Mouse (Mus musculus): ENCODE results near the gene Taok3.

Taok3 gene

DNA sequence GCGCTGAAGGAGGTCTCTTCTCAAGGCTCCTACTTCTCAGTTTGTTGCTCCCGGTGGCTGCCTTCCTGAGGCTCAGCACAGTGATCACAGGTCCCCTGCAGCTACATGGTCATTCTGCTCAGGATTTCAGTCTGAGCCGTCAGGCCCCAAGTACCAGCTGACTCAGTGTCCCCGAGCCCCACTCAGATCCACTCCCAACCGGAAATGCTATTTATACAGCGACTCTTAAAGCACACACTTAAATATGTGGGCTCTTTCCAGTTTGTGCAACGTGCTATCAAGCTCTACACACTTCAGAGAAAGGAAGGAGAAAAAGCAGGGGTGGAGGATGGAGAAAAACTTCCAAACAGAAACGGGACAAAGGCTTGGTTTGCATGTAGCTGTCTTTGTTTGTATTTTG is 56.0 kb downstream of the Taok3 start:
- CTCF ChIA-PET, result interaction anchor here (0.5 kb wide), 1 partner anchor 10 kb away, joined by 3 read pairs; no protein-coding TSS in a partner anchor

DNA sequence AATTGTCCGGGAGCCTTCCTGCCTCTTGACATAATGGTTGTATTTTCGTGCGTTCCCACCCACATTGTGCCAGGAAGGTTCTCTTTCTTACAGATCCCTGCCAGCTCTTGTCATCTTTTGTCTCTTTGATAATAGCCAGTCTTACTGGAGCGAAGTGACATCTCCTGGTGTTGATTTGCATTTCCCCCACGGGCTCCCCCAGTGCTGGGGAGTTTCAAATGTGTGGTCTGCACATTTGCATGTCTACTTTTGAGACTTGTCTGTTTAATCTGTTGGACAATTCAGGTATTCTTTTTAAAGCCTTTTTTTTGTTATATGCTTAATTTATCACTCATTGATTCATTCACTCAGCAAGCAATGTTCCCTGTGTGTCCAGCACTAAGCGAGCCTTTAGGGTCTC is 58.1 kb downstream of the Taok3 start:
- CTCF ChIA-PET, result no interaction called here

DNA sequence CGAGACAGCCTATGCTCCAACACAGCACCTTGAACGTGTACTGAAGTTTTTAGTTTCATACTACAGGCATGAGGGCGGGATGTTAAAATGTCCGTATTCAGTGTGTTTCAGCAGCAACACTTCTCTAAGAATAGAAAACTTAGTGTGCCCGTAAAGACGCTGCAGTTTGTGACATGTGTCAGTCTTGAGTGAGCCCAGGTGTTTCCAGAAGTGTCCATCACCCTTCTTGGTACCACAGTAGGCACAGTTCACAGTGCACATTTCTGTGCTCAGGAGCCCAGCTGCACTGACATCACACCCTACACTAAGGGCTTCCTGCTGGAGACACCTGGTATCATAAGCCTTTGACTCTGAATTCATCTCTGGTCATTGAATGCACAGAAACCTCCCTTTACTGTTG is 58.6 kb downstream of the Taok3 start:
- CTCF ChIA-PET, result interaction anchor here (1.2 kb wide), 1 partner anchor 13 kb away, joined by 3 read pairs; no protein-coding TSS in a partner anchor

DNA sequence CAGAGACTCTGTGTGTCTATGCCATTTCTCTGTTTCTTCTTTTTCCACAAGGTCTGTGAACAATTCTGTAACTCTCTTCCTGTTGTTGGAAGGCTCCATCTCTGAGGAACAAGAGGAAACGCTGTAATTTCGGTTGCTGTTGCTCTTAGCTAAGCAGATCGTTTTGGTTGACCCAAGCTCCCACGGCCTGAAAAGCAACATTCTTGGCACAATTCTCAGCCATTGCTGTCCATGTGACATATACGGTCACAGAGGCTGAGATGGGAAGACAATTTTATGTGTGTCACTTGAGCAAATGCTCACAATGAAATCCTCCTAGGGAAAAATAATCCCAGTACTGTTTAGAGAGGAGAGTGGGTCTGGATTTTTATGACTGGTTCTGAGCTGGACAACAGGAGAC is 62.0 kb downstream of the Taok3 start:
- CTCF ChIA-PET, result interaction anchor here (0.6 kb wide), 1 partner anchor 36 kb away, joined by 12 read pairs; no protein-coding TSS in a partner anchor

DNA sequence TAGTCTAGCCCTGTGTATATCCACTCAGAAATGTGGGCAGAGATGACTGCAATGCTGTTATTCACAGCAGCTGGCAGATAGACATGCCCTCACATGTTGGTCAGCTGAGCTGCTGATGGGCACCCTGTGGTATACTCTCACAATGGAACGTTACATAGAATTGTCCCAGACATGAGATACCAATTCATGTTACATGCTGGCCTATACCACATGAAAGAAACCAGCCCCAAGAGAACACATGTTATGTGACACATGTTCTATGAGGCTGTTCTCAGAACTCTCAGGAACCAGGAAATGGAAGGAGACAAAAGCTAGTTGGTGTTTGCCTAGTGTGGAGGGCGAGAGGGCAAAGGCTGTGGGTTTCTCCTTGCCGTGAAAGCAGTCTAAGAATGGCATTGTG is 62.5 kb downstream of the Taok3 start:
- CTCF ChIA-PET, result interaction anchor here (0.6 kb wide), 1 partner anchor 36 kb away, joined by 12 read pairs; no protein-coding TSS in a partner anchor

DNA sequence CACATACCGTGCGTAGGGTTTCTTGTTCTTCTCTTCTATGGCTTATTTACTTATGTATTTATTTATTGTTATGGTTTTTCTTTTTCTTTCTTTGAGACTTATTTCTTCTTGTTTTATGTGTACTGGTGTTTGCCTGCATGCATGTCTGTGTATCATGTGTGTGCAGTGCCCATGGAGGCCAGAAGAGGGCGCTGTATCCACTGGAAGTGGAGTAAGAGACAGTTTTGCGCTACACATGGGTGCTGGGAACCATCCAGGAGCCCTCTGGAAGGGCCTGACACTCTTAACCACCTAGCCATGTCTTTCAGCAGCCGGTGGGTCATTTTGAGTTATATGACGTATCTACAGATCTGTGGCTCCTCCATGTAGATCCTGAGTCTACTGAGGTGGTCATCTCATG is 64.9 kb downstream of the Taok3 start:
- CTCF ChIA-PET, result no interaction called here

DNA sequence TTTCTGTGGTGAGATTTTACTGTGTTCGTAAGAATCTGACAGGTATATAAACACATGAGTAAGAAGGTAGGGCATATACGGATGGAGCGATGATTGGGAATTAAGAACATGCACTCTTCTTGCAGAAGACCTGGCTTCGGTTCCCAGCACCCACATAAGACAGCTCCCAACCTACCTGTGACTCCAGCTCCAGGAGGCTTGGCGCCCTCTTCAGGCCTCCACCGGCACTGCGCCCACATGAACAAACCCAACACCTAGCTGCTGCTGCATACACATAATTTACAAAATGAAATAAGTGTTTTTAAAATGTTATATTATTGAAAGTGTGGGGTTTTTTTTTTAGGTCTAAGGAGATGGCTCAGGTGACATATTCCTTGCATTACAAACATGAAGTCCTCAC is 65.7 kb downstream of the Taok3 start:
- CTCF ChIA-PET, result interaction anchor here (0.7 kb wide), 2 partner anchors 10 to 34 kb away, joined by 3 read pairs; no protein-coding TSS in a partner anchor

DNA sequence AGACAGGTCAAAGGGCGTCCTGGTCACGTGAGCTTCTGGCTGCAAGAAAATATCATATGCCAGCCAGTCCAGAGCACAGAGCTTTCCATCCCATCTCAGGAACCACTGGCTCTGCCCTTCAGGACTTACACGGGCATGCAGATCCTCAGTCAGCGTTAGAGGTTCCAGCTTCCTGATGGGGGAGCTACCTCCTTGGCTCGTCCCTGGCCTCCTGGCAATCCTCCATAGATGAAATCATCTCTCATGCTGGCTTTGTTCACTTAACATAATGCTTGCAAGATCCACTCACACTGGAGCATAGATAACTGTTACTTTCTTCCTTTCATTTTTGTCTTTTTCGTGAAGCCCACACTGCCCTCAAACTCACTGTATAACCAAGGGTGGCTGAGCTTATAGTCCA is 72.1 kb downstream of the Taok3 start:
- CTCF ChIA-PET, result interaction anchor here (1.2 kb wide), 1 partner anchor 13 kb away, joined by 3 read pairs; no protein-coding TSS in a partner anchor

DNA sequence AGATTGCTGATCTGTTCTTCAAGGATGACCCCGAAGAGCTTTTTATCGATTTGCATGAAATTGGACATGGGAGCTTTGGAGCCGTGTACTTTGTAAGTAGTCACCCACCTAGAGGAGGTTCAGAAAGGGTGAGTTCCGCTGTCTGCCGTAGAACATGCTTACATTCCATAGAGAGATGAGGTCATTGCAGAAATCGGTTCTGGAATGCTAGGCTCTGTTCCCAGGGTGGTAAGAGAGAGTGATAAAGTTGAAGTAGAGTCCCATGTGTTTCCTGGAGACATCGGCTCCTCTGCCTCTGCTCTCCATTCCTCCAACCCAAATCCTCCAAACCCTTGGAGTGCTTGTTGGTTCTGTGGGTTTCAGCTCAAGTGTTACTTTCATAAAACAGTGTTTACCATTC is 73.8 kb downstream of the Taok3 start:
- CTCF ChIA-PET, result no interaction called here

DNA sequence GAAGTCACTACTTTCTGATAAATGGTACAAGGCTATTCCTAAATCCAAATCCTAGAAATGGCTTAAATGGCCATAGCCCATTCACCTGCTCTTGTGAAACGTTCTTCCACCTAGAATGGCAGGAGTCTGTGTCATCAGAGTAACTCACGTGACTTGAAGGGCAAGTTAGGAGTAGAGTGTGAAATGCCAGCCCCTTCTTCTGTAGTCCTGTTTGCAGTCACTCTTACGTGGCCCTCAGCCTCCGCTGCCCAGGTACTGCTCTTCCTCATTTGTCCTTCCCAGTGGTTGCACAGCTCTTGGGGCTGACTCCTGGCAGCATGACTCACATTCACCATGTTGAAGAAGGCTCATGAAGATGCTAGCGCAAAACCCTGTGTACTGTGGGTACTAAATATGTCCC is 74.7 kb downstream of the Taok3 start:
- CTCF ChIA-PET, result no interaction called here

DNA sequence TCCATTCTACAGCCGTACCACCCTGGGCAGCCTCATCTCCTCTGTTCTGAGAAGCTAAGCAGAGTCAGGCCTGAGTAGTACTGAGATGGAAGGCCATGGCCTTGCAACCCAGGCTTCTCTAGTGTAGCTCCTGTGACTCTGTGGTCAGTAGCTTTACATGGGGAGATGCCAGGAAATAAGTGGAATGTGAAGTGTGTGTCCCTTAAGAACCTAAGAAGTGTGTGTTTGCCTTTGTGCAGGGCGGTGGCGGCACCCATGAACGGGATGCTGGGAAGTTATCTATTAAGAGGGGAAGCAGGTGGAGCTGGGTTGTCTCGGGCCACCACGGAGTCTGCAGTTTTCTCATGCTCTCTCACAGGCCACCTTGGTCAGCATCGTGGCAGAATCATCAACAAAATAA is 76.6 kb downstream of the Taok3 start:
- CTCF ChIA-PET, result no interaction called here

DNA sequence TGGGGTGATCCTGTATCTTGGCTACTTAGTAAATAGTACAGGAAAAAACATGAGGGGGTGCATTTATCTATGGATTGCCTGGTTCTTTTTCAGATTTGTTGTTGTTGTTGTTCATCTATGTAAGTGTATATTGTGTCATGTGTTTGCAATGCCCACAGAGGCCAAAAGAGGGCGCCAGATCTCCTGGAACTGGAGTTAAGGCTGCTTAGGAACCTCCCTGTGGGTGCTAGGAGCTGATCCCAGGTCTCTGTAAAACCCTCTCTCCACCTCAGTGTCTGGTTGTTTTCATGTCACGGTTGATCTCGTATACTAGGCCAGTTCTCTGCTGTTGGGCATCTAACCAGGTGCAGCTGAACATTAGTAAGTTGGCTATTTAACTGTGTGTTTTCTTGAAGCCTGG is 78.5 kb downstream of the Taok3 start:
- CTCF ChIA-PET, result no interaction called here

DNA sequence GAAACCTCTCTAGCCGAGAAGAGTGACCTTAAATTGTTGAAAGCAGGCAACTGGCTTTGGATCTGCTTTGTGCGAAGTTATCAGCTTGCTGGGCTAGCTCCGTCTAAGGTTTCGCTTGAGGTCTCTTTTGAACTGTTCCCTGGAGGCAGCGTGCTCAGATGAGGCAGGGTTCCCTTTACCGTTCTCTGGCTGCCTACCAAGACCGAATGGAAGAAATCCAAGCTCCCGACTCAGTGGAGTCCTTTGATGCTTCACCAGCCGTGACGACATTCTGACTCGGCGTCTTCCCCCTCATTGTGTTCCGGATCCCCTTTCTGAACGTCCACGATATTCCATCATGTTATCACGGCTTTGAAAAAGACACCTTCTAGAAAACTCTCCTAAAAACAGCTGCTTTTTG is 87.4 kb downstream of the Taok3 start:
- CTCF ChIA-PET, result no interaction called here

DNA sequence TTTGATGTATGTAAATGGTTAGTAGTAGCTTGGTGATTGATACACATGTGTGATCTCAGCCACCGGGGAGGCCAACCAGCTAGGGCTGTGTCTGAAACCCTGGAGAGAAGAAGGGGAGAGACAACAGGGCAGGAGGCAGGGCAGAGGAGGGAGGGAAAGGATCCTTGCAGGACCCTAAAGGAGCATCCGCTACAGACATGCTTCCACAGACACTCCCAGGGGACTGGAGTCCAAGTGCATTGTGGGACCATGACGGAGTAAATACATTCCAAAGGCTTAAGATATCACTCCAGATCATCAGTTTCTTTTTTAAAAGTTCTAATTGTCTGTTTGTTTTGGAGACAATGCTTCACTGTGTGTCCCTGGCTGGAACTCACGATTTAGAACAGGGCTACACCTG is 94.1 kb downstream of the Taok3 start:
- CTCF ChIA-PET, result no interaction called here

DNA sequence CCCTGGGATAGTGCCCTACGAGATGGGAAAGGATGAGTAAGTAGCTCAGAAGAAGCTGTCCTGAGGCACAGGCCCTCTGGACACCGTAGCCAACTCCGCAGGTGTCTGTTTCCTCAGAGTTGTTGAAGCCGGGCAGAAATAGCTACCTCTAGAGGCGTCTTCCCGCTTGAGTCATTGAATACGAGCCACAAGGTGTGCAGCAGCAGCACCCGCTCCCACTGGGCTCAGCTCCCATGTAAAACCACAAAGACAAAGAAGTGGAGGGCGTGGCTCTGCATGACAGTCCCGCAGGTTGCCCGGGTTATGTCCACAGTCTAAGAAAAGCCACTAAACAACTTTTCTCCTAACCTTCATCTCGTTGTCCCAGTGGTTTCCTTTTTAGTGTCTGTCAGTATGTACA is 111.1 kb downstream of the Taok3 start:
- CTCF ChIA-PET, result no interaction called here

DNA sequence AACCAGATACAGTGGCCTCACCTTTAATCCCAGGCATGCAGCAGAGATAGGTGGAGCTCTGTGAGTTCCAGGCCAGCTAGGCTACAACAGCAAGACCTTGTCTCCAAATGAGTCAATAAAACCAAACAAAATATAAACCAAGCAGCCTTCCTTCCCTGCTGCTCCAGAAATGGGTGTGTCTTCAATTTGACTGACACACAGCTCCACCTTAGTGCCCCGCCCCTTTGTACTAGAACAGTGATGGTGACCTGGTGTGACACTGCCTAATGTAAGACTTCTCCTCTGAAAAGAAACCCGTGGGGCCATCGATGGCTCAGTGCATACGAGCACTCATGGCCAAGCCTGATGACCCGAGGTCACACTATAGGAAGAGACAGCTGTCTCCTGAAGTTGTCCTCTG is 116.6 kb downstream of the Taok3 start:
- CTCF ChIA-PET, result no interaction called here

DNA sequence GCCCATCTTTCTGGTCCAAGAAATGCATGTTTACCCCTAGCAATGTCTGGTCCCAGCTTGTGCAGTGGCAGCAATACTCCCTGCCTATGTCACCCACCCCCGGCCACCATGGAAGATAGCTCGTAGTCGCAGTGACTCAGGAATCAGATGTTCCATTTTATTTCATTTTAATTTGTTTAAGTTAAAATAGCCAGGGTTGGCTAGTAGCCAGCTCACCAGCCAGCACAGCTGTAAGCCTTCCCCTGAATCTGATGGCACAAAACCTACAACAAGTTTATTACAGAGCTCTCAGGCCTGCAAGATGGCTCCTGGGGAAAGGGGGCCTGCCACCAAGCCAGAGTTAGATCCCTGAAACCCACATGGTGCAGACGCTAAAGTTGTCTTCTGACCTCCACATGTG is 119.2 kb downstream of the Taok3 start:
- CTCF ChIA-PET, result no interaction called here

DNA sequence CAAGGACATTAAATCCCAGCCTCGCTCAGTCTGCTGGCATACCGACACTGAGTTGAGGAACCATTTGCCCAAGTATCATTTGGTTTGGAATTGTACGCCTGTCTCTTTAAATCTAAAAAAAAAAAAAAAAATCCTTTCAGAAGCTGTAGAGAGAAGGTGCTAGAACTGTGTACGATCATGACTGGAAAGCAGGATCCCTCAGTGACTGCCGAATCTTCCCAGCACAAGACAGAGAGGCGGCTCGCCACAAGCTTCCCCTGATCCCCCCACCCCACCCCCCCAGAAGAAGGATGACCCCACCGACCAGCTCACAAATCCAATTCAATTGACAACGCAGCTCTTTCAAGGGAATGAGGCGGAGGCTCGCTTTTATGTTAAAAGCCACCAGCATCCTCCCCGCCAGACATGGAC is 120.4 kb downstream of the Taok3 start:
- CTCF ChIA-PET, result interaction anchor here (0.7 kb wide), 1 partner anchor 20 kb away, joined by 4 read pairs; no protein-coding TSS in a partner anchor

DNA sequence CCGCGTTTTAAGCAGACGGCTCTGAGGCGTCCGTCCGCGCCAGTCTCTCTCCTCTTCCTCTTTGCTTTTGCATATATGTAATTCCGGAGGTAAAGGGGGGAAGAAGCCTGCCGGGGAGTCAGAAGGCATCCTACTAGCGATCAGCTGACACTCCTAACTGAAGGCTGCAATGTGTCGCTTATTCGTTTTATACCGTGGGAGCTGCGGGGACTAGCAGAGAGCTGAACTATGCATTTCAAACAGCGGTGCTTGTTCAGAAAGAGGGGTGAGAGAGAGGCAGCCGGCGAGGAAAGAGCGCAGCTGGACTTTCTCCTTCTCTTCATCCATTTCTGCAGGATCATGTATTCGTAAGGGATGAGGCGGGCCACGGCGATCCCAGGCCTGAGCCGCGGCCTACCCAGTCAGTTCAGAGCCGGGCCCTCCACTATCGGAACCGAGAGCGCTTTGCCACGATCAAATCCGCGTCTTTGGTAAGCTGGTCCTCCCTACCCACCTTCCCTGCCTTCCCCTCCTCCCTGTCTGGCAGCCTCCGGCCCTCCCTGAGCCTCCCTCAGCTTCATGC is 120.9 kb downstream of the Taok3 start:
- CTCF ChIA-PET, result no interaction called here

DNA sequence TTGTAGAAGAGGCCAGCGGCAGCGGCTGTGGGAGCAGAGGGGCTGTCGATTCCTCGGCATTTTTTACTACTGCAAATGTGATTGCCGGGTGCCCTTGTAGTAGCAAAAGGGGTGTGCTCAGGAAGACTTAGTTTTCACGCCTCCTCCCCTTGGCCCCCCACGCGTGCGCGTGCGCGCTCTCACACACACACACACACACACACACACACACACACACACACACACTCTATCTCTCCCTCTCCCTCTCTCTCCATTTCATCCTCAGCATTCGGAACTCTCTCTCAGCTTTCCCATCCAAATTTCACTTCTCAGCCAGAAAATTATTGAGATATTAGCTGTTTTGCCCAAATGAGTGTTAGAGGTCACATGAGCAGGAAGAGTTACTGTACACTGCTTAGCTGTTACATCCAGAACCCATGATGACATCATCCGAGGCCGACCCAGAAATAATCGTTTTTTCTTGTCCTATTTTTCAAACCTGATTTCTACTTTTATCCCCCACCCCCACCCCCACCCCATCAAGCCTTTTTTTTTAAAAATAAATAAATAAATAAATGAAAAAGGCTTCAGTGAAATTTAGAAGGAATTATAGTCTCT is 122.1 kb downstream of the Taok3 start:
- CTCF ChIA-PET, result interaction anchor here (0.6 kb wide), 2 partner anchors 9 to 130 kb away, joined by 3 read pairs; no protein-coding TSS in a partner anchor

DNA sequence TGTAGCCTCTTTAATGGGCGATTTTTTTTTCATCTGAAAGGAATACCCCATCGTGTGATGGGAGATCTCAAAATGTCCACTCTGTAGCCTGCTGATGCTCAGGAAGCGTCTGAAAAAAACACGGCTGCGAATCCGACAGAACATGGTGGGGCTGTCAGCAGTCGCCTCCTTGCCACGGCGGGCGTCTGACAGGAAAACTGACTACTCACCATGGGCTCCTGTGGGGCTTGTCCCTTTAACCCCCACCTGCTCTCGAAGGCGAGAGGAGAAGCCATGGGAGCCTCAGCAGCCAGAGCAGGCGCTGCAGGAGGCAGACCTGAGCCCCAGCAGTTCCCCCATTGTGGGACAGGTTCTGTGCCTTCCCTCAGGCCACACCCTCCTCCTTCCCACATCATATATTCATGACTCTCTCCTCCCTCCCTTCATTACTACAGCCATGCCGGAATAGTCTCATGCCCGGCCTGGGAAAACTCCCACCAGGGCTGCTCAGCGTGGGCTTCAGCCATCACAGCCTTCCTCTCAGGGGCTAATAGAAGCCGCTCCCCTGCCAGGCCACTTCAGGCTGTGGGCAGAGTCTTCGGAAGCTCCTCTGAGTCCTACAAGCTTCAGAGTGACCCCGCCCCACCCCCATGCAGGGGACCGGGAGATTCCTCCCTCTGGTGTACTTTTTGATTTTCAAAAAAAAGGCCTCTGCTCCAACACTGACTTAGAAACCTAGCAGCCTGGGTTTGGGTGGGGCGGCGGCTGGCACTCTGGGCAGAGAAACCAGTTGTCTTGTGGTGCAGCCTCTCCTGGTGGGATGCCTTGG is 122.9 kb downstream of the Taok3 start:
- CTCF ChIA-PET, result interaction anchor here (0.6 kb wide), 1 partner anchor 129 kb away, joined by 3 read pairs; no protein-coding TSS in a partner anchor

DNA sequence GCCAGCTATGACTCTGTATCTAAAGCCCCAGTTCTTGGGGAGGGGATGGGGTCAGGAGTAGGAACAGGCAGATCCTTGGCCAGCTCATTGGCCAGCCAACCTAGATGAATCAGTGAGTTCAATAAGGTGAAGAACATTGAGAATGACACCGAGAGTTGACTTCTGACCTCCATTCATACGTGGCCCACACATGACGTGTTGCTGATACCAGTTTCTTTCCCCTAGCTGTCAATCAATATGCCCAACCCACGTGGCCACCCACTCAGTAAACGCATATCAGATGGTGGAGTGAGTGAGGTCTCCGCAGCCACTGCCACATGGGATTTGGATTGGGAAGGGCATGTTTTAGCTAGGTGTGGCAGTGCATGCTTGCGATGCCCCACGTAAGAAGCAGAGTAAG is 125.2 kb downstream of the Taok3 start:
- CTCF ChIA-PET, result interaction anchor here (0.6 kb wide), 1 partner anchor 29 kb away, joined by 5 read pairs; no protein-coding TSS in a partner anchor

DNA sequence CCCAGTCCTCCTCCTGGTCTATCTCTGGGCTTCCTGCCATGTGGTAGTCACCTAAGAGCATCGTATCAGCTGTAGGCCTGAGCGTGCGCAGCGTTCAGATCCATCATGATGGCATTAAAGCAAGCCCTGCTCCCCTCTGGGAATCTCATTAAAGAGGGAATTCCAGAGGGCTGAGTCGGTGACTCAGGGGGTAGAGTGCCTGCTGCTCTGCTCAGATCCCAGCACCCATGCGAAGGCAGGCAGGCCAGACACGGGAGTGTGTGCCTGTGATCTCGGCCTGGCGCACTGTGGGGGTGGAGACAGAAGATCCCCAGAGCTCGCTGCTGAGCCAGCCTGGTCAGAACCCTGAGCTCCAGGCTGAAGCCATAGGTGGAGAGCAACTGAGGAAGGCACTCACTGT is 128.4 kb downstream of the Taok3 start:
- CTCF ChIA-PET, result interaction anchor here (0.5 kb wide), 1 partner anchor 11 kb away, joined by 4 read pairs; no protein-coding TSS in a partner anchor

All from spleen, embryonic (tissue).